Mouse (Mus musculus): ENCODE results near the gene Tyw1.

GRCm38 (mm10) chr5:130292976-130293375 lies 37.6 kb downstream of the Tyw1 start:
- TF ChIP-seq CTCF (IDR thresholded peaks at IDR 0.05; ENCODE audit: control insufficient read depth, insufficient read depth, low read length) (no peak), POLR2A (IDR thresholded peaks at IDR 0.05; ENCODE audit: borderline replicate concordance, control insufficient read depth, low read depth, low read length) (no peak)
